Mouse (Mus musculus) heart, adult 2 months (tissue): ENCODE measurements around the gene Fgfr1op2.
A peak's percentile ranks its signal among the peaks of the same experiment; 100 is the strongest.

Source experiments
- CTCF ChIP-seq: fragments of 200-600 bp; IDR thresholded peaks from 2 replicates; pipeline ENCODE4 v1.8.1; 2022; ENCODE audit warnings: antibody characterized with exemption, mild to moderate bottlenecking, moderate library complexity
- EP300 ChIP-seq: fragments of 200-500 bp; IDR thresholded peaks from 2 replicates; pipeline ENCODE4 v1.6.1; 2011; ENCODE audit warnings: low read depth, low read length, control low read depth; ENCODE audit not compliant: insufficient read depth
- POLR2A ChIP-seq: fragments of 200-500 bp; IDR thresholded peaks from 2 replicates; pipeline ENCODE4 v1.6.1; 2011; ENCODE audit warnings: mild to moderate bottlenecking, low read depth, low read length, control low read depth; ENCODE audit not compliant: insufficient read depth

DNA sequence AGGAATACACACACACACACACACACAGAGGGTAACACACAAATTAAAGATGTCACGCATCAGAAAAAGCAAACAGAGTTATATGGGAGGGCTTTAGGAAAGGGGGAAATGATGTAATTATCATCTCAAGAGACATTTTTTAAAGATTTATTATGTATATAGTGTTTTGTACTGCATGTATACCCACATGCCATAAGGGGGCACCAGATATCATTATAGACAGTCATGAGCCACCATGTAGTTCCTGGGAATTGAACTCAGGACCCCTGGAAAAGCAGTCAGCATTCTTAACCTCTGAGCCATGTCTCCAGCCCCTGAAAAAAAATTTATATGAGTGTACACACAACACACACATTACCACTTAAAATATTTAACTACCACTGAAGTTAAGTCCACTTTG, 32.4 kb upstream of the Fgfr1op2 start:
- no peak for TF ChIP-seq POLR2A
- no peak for TF ChIP-seq EP300
- peak; percentile 44 for TF ChIP-seq CTCF
